Mouse (Mus musculus) bone marrow macrophage, adult 2 months (primary cell): ENCODE data around the gene Smim12. TPM values are rescaled to one million over a fixed set of nuclear protein-coding genes. Genes with fewer than 3 reads are reported as not detected.
A peak's percentile ranks its signal among the peaks of the same experiment; 100 is the strongest.

Experiments used
- H3K27ac ChIP-seq: 2 replicates; pipeline ENCODE4 v1.5.1; 2012; ENCODE audit warnings: low read depth, low read length; ENCODE audit not compliant: insufficient read depth
- H3K4me1 ChIP-seq: 2 replicates; pipeline ENCODE4 v1.6.1; 2012; ENCODE audit warnings: low read length; ENCODE audit not compliant: control insufficient read depth, insufficient read depth
- H3K4me3 ChIP-seq: 2 replicates; pipeline ENCODE4 v1.5.1; 2012; ENCODE audit warnings: mild to moderate bottlenecking, low read length, moderate library complexity; ENCODE audit not compliant: insufficient read depth
- CTCF ChIP-seq: IDR thresholded peaks from 2 replicates; pipeline ENCODE4 v1.5.1; 2012; ENCODE audit warnings: low read depth, mild to moderate bottlenecking, low read length, moderate library complexity
- POLR2A ChIP-seq: IDR thresholded peaks from 2 replicates; pipeline ENCODE4 v1.6.1; 2012; ENCODE audit warnings: mild to moderate bottlenecking, low read depth, low read length, borderline replicate concordance
- polyA plus RNA-seq: library from polyadenylated mRNA; stranded (reverse); fragments of >200 nt; gene quantifications from 2 replicates; pipeline ENCODE4 v1.2.4, GENCODE M21; 2012; ENCODE audit not compliant: missing spikeins, insufficient read depth, insufficient read length

Gene Smim12
- 29.4 and 32.6 TPM in 2 replicates for polyA plus RNA-seq

- Histone ChIP-seq H3K4me3 (peak within 1 kb of the TSS; percentile 85), H3K27ac (peak within 1 kb of the TSS; percentile 76), H3K4me1 (peaks cover 24% of the 10 kb centered on the region)
- TF ChIP-seq CTCF (peak; percentile 90), POLR2A (no peak)
These were observed at the start of gene Smim12 for GRCm38 (mm10) chr4:127243552-127243951. TSS of gene Smim12 (plus strand) at chr4:127243784.

GRCm38 (mm10) chr4:127194477-127195269, 48.9 kb upstream of the Smim12 start:
- H3K4me3 ChIP-seq, result no peak overlapping the region
- TF ChIP-seq POLR2A, result no peak
- TF ChIP-seq CTCF, result no peak
- H3K27ac ChIP-seq, result no peak overlapping the region
- no peaks in the 10 kb centered on the region for H3K4me1 ChIP-seq

DNA sequence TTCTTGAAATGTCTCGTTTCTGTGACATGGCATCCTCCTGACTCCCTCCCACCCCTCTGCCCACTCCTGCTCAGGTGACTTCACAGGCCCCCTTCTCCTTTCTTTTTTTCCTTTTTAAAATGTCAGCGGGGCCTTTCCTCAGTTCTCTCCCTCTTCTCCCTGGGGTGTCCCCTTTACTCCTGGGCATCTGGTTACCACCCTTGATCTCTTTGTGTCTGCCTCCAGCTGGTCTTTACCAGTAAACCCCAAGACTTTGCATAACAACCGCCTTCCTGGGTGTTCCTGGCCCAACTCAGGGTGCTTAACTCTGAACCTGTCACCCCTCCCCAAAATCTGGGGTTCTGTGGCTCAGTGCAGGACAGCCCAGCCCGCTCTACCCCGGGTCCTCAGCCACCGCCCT, 45.0 kb upstream of the Smim12 start:
- no peak overlapping the region for H3K27ac ChIP-seq
- no peak for TF ChIP-seq POLR2A
- TF ChIP-seq CTCF, result no peak
- H3K4me3 ChIP-seq, result no peak overlapping the region
- peaks cover 6% of the 10 kb centered on the region for H3K4me1 ChIP-seq

DNA sequence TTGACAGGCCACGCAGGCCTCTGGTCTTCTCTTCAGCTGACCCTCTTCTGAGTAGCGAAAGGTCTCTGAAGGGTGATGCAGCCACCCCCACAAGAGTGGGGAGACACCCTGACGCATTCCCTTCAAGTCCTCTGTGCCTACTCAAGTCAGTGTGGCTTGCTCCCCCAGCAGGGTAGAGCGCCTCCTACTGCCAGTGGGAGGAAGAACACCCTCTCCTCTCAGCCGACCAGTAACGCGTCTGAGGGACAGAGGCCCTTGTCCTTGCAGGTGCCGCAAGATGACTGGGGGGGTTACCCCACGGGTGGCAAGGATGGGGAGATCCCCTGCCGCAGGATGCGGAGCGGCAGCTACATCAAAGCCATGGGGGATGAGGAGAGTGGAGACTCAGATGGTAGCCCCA, 44.2 kb upstream of the Smim12 start:
- no peak overlapping the region for H3K27ac ChIP-seq
- H3K4me1 ChIP-seq, result peaks cover 6% of the 10 kb centered on the region
- TF ChIP-seq CTCF, result no peak
- no peak for TF ChIP-seq POLR2A
- H3K4me3 ChIP-seq, result no peak overlapping the region

- no peak overlapping the region for H3K4me3 ChIP-seq
- H3K27ac ChIP-seq, result no peak overlapping the region
- H3K4me1 ChIP-seq, result peaks cover 6% of the 10 kb centered on the region
- TF ChIP-seq CTCF (no peak), POLR2A (no peak)
These were observed 43.3 kb upstream of the Smim12 start for GRCm38 (mm10) chr4:127200164-127200722.

GRCm38 (mm10) chr4:127200769-127201617, 42.6 kb upstream of the Smim12 start:
- H3K4me3 ChIP-seq, result no peak overlapping the region
- TF ChIP-seq POLR2A (no peak), CTCF (no peak)
- no peak overlapping the region for H3K27ac ChIP-seq
- H3K4me1 ChIP-seq, result peaks cover 6% of the 10 kb centered on the region

DNA sequence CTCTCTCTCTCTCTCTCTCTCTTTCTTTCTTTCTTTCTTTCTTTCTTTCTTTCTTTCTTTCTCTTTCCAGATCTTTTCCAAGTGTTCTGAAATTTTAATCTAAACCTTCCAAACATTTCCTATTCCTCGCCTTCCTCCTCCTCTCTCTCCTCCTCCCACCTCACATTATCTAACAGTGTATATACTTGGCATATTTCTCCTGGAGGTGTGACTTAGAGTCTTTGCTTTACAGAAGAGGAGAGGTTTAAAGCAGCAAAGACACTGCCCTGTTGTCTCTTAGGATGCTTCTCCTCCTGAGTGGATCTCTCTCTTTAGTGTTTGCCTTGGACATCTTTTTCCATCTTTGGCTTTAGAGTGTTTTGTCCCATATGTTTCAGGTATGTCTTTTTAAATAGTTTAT, 40.5 kb upstream of the Smim12 start:
- no peak overlapping the region for H3K4me3 ChIP-seq
- TF ChIP-seq CTCF, result no peak
- no peak for TF ChIP-seq POLR2A
- no peak overlapping the region for H3K27ac ChIP-seq
- peaks cover 6% of the 10 kb centered on the region for H3K4me1 ChIP-seq

GRCm38 (mm10) chr4:127211318-127211717, 32.3 kb upstream of the Smim12 start:
- no peaks in the 10 kb centered on the region for H3K4me1 ChIP-seq
- no peak overlapping the region for H3K4me3 ChIP-seq
- H3K27ac ChIP-seq, result no peak overlapping the region
- no peak for TF ChIP-seq CTCF
- no peak for TF ChIP-seq POLR2A

DNA sequence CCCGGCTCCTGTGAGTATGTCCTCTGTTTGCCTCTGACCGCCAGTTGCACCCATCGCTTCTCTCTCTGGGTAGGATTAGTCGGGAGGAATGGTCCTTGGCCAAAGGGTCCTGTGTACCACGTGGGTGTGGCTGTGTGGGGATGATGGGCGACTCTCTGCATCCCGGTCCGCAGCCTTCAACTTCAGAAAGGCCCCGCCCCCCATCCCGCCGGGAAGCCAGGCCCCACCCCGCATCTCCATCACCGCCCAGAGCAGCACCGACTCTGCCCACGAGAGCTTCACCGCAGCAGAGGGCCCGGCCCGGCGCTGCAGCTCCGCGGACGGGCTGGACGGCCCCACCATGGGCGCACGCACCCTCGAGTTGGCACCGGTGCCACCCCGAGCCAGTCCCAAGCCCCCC, 29.1 kb upstream of the Smim12 start:
- no peak for TF ChIP-seq CTCF
- no peak for TF ChIP-seq POLR2A
- H3K4me3 ChIP-seq, result no peak overlapping the region
- no peak overlapping the region for H3K27ac ChIP-seq
- no peaks in the 10 kb centered on the region for H3K4me1 ChIP-seq
